Mouse (Mus musculus): ENCODE measurements at regions not wholly inside any gene's neighbourhood (a gene's known extent, or its start where the extent isn't known, plus 50 kb on each side); places are given as distances from the start of the nearest gene placed in this dataset.

DNA sequence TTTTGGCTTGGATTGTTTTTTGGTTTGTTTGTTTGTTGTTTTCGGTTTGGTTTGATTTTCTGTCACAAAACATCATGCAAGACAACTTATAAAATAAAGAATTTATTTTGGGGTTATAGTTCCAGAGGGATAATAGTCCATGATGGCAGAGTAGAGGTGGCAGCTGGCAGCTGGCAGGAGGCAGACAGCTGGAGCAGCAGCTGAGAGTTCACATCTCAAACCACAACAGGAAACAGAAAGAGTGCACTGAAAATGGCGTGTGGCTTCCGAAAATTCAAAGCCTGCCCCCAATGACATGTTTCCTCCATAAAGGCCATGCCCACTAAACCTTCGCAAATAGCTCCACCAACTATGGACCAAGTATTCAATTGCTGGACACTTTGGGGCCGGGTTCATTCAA is 72.7 kb downstream of the Hes1 start:
- Histone ChIP-seq H3K9ac (no peak overlapping the region), H3K9me3 (replicated peaks) (0 out of 2 replicates have a peak, but pooled peaks cover 3% of the 10 kb centered on the region), H3K4me1 (replicated peaks) (peaks cover 13% of the 10 kb centered on the region), H3K36me3 (no peaks in the 10 kb centered on the region), H3K4me2 (no peak overlapping the region), H3K27me3 (replicated peaks) (0 out of 2 replicates have a peak, but pooled peaks cover 12% of the 10 kb centered on the region), H3K4me3 (no peak overlapping the region), H3K27ac (ENCODE audit: poor library complexity, severe bottlenecking) (no peak overlapping the region)
- WGBS = 84% methylated on average over 5 of the region's 5 CpGs
- no peak for ATAC-seq (ENCODE audit: insufficient number of reproducible peaks, low FRiP score)

DNA sequence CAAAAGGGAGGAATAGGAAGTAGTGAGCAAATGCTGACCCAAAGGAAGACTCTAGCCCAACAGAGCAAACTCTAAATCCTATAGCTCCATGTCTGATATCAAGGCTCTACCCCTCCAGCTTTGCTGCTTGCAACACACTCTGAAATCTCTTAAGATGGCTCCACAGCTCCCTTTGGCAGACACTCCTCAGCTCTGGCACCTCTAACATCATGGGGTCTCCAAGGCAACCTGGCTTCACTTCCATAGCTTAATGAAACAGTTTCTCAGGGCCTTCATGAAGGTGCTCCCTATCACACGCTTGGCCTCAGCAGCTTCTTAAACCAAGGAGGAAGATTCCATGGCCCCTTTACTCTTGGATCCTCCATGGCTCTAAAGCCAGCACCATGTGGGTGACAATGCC is 73.6 kb downstream of the Hes1 start:
- no peak for ATAC-seq (ENCODE audit: insufficient number of reproducible peaks, low FRiP score)

DNA sequence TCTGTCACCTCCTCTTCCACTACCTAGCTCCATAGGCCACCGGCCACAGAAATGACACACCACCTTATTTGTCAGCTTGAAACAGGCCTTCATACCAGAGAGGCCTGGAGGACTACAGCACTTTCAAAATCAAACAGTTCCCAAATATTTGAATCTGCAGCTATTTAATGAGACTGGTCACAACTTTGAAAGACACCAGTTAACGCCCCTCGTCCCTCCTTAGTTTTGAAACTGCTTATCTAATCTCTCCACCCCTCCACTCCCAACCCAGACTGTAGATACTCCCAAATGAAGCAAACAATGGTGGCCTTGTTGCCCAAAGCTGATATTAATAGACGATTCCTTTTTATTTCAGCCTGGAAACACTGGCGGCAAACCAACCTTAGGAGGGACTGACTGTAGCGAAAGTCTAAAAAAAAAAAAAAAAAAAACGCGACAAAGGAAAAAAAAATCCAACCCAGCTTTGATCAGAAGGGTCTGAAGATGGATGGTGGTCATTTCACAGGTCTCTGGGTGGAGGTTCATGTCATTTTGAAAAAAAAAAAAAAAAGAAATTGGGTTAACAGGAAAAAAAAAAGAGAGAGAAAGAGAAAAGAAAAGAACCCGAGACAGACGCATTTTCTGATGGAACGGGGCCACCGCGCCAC is 80.8 kb downstream of the Hes1 start:
- WGBS = 10% methylated on average over 13 of the region's 13 CpGs
- Histone ChIP-seq H3K27me3 (replicated peaks) (peaks cover 28% of the 10 kb centered on the region; the same call in 1 of the 2 replicates), H3K27ac (ENCODE audit: poor library complexity, severe bottlenecking) (no peak overlapping the region), H3K9me3 (replicated peaks) (no peaks in the 10 kb centered on the region), H3K4me3 (peak overlapping the region; percentile 17; the same call in 1 of the 2 replicates), H3K4me2 (peak overlapping the region; percentile 59), H3K4me1 (replicated peaks) (peaks cover 11% of the 10 kb centered on the region), H3K36me3 (no peaks in the 10 kb centered on the region), H3K9ac (0 out of 2 replicates have a peak overlapping the region, but pooled peaks have one; percentile 15)
- no peak for ATAC-seq (ENCODE audit: insufficient number of reproducible peaks, low FRiP score)

More for the DNA sequence above, 73.6 kb downstream of the Hes1 start:
- Histone ChIP-seq H3K27ac (ENCODE audit: poor library complexity, severe bottlenecking) (no peak overlapping the region), H3K27me3 (replicated peaks) (0 out of 2 replicates have a peak, but pooled peaks cover 18% of the 10 kb centered on the region), H3K9me3 (replicated peaks) (0 out of 2 replicates have a peak, but pooled peaks cover 3% of the 10 kb centered on the region), H3K36me3 (no peaks in the 10 kb centered on the region), H3K4me1 (replicated peaks) (peaks cover 13% of the 10 kb centered on the region), H3K9ac (no peak overlapping the region), H3K4me2 (no peak overlapping the region), H3K4me3 (no peak overlapping the region)
- 78% methylated on average over 1 of the region's 1 CpGs for WGBS

DNA sequence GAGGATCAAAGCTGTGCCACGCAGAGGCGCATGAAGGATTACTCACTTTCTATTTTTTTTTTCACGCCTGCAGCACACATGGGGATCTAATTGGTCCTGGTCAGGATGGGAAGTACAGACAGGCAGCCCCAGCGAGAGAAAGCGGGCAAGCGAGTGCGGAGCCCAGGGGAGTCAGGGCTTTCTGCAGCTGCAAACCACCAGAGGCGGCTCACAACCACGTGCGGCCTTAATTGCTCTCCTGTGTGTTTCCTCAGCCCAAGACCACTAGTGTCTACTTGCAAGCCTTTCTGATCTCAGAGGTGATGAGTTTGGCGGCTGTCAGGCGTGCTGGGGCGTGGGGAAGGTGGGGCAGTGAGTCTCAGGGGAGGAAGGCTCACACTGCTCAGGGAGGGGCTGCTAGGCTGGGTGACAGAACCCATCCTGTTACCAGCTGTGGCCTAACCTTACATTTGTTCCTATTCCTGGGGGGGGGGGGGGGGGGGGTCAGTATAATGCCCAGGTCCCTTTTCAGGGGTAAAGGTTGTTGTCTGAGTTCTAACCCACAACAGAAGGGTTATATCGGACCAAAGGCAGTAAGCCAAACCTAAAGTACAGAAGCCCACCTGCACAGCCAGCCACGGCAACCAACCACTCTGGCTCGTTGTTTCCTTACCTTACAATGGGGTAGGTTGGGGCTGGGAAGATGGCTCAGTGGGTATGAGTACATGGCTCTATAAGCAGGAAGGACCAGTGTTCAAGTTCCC is 81.5 kb downstream of the Hes1 start:
- Histone ChIP-seq H3K27me3 (replicated peaks) (peaks cover 29% of the 10 kb centered on the region; the same call in 1 of the 2 replicates), H3K27ac (ENCODE audit: poor library complexity, severe bottlenecking) (no peak overlapping the region), H3K9ac (0 out of 2 replicates have a peak overlapping the region, but pooled peaks have one; percentile 15), H3K4me3 (peak overlapping the region; percentile 17; the same call in 1 of the 2 replicates), H3K9me3 (replicated peaks) (no peaks in the 10 kb centered on the region), H3K4me1 (replicated peaks) (peaks cover 11% of the 10 kb centered on the region), H3K4me2 (peak overlapping the region; percentile 59), H3K36me3 (no peaks in the 10 kb centered on the region)
- WGBS = 15% methylated on average over 16 of the region's 16 CpGs
- 0 out of 2 replicates have a peak, but pooled peaks have one; percentile 36 for ATAC-seq (ENCODE audit: insufficient number of reproducible peaks, low FRiP score)

DNA sequence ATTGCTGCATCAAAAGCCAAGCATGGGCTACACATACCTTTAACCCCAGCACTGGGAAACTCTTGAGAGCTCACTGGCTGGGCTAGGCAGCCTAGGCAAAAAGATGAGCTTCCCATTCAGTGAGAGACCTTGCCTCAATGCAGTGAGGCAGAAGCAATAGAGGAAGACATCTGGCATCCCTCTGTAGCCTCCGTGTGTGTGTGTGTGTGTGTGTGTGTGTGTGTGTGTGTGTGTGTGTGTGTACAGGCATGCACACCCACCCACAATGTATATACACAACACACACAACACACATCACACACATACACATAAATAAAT is 82.0 kb downstream of the Hes1 start:
- Histone ChIP-seq H3K27ac (ENCODE audit: poor library complexity, severe bottlenecking) (no peak overlapping the region), H3K4me2 (no peak overlapping the region), H3K4me3 (no peak overlapping the region), H3K9me3 (replicated peaks) (no peaks in the 10 kb centered on the region), H3K27me3 (replicated peaks) (peaks cover 29% of the 10 kb centered on the region; the same call in 1 of the 2 replicates), H3K9ac (no peak overlapping the region), H3K4me1 (replicated peaks) (peaks cover 11% of the 10 kb centered on the region), H3K36me3 (no peaks in the 10 kb centered on the region)
- WGBS = 91% methylated on average over 1 of the region's 1 CpGs
- no peak for ATAC-seq (ENCODE audit: insufficient number of reproducible peaks, low FRiP score)

DNA sequence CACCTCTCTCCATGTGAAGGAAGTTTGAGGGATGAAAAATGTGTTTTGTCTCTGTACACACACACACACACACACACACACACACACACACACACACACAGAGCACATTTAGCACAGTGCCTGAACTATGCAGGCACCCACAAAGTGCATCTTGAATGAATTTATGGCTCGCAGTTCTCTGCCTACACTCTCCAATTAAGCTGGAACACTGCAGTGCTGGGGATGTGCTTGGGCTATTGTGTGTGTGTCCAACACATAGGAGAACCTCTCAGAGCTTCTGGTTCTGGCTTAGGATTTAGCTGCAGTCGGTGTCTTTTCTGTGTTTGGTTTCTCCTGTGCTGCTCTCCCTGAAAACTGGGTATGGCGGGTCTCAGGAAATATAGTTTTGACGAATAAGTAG is 83.1 kb downstream of the Hes1 start:
- H3K4me3 ChIP-seq = no peak overlapping the region
- H3K4me2 ChIP-seq = no peak overlapping the region
- no peak for ATAC-seq (ENCODE audit: insufficient number of reproducible peaks, low FRiP score)
- H3K4me1 ChIP-seq (replicated peaks) = peaks cover 11% of the 10 kb centered on the region
- H3K27me3 ChIP-seq (replicated peaks) = peaks cover 26% of the 10 kb centered on the region; the same call in 1 of the 2 replicates
- WGBS = 85% methylated on average over 4 of the region's 4 CpGs
- no peak overlapping the region for H3K9ac ChIP-seq
- no peaks in the 10 kb centered on the region for H3K36me3 ChIP-seq
- no peaks in the 10 kb centered on the region for H3K9me3 ChIP-seq (replicated peaks)
- no peak overlapping the region for H3K27ac ChIP-seq (ENCODE audit: poor library complexity, severe bottlenecking)

DNA sequence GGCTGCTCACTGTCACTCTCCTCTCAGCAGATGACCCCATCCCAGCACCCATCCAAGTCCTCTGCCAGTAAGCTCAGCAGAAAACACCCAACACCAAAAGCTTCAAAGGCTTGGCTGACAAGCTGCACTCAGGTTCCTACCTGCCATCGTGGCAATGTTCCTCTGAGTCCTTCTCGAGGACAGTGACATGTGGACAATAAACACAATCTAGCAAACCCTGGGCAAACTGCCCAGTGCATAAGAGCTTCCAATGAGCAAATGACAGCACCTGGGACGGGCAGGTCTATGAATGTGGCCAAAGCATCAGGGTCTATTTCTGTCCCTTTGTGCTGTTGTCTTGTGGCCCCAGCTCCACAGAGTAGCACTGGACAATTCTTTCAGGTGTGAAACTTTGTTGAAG is 86.9 kb downstream of the Hes1 start:
- no peaks in the 10 kb centered on the region for H3K9me3 ChIP-seq (replicated peaks)
- peaks cover 11% of the 10 kb centered on the region; the same call in 1 of the 2 replicates for H3K4me1 ChIP-seq (replicated peaks)
- H3K27me3 ChIP-seq (replicated peaks) = peaks cover 21% of the 10 kb centered on the region
- H3K4me2 ChIP-seq = no peak overlapping the region
- H3K4me3 ChIP-seq = no peak overlapping the region
- no peak overlapping the region for H3K9ac ChIP-seq
- H3K36me3 ChIP-seq = no peaks in the 10 kb centered on the region
- no peak overlapping the region for H3K27ac ChIP-seq (ENCODE audit: poor library complexity, severe bottlenecking)
- WGBS = 65% methylated on average over 3 of the region's 3 CpGs
- ATAC-seq (ENCODE audit: insufficient number of reproducible peaks, low FRiP score) = no peak

DNA sequence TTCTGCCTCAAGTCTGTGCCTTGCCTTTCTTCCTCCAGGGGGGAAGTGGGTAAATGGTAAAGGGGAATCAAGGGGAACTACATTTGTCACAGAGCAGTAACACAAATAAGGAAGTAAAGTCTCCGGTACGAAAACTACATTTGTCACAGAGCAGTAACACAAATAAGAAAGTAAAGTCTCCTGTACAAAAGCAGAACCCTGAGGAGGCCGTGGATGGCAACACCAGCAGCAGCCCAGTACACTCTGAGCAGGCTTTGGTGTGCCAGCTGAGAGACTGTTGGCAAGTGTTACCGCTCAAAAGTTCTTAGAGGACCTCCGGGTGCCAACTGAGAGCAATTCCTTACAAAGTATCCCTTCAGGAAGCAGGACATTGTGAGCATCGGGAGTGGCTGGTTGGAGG is 90.9 kb downstream of the Hes1 start:
- H3K9me3 ChIP-seq (replicated peaks) = no peaks in the 10 kb centered on the region; the same call in 1 of the 2 replicates
- no peak overlapping the region for H3K4me2 ChIP-seq
- H3K9ac ChIP-seq = no peak overlapping the region
- peaks cover 14% of the 10 kb centered on the region for H3K27me3 ChIP-seq (replicated peaks)
- no peak overlapping the region for H3K27ac ChIP-seq (ENCODE audit: poor library complexity, severe bottlenecking)
- H3K36me3 ChIP-seq = no peaks in the 10 kb centered on the region
- no peak overlapping the region for H3K4me3 ChIP-seq
- 18% methylated on average over 6 of the region's 6 CpGs for WGBS
- no peak for ATAC-seq (ENCODE audit: insufficient number of reproducible peaks, low FRiP score)
- peaks cover 12% of the 10 kb centered on the region; the same call in 1 of the 2 replicates for H3K4me1 ChIP-seq (replicated peaks)

DNA sequence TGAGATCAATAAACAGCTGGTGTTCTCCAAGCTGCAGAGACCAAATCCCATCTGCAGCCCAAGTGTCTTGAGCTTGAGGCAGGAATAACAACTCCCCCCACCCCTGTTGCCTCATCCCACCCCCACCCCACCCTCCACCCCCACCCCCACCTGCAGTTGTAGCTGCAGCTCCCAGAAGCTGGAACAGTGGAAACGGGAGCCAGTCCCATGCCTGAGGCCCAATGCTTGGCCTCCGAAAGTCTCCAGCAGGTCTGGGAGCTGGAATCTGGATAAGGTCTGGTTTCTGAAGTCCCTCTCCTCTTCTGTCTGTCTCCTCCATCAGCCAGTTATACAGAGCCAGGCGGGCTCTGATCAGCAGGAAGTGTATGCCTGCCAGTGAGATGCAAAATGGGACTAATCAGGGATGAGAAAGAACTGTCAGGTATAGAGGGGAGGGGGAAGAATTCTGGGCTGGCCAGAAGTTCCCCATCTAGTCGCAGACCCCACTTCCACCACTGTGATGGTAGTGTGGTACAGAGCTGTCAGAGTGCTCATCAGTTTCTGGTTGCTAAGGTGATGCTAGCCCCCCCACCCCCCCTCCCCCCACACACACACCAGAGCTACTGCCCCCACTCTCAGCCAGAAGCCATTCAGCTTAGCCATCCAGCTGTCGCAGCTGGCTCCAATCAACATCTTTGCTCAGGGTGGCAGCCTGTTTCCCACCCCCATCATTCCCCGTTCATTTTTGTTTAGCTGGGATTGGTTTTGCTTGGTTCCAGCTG is 91.5 kb downstream of the Hes1 start:
- Histone ChIP-seq H3K36me3 (no peaks in the 10 kb centered on the region), H3K4me2 (no peak overlapping the region), H3K4me1 (replicated peaks) (peaks cover 18% of the 10 kb centered on the region), H3K27ac (ENCODE audit: poor library complexity, severe bottlenecking) (no peak overlapping the region), H3K27me3 (replicated peaks) (peaks cover 14% of the 10 kb centered on the region), H3K4me3 (no peak overlapping the region), H3K9me3 (replicated peaks) (no peaks in the 10 kb centered on the region; the same call in 1 of the 2 replicates), H3K9ac (no peak overlapping the region)
- WGBS = 26% methylated on average over 6 of the region's 6 CpGs
- 0 out of 2 replicates have a peak, but pooled peaks have one; percentile 25 for ATAC-seq (ENCODE audit: insufficient number of reproducible peaks, low FRiP score)

DNA sequence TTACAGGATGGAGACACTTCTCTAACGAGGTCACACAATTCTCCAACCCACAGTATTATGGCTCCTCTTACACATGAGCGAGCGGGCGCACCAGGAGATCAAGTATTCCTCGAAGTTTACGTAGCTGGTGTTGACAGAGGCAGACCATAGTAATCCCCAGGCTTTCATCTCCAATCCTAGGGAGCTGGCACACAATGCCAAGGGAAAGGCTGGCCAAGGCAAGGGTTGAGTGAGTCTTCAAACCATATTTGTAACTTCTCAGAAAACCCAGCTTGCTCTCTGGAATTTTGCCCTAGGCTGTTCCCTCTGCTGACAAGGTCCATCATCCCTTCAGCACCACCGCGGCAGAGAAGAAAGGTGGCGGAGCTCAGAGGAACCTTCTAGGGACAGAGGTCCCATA is 94.0 kb downstream of the Hes1 start:
- Histone ChIP-seq H3K36me3 (no peaks in the 10 kb centered on the region), H3K9me3 (replicated peaks) (no peaks in the 10 kb centered on the region; the same call in 1 of the 2 replicates), H3K27me3 (replicated peaks) (peaks cover 15% of the 10 kb centered on the region), H3K4me2 (no peak overlapping the region), H3K27ac (ENCODE audit: poor library complexity, severe bottlenecking) (no peak overlapping the region), H3K9ac (no peak overlapping the region), H3K4me1 (replicated peaks) (peaks cover 22% of the 10 kb centered on the region), H3K4me3 (no peak overlapping the region)
- WGBS = 86% methylated on average over 9 of the region's 9 CpGs
- ATAC-seq (ENCODE audit: insufficient number of reproducible peaks, low FRiP score) = no peak

DNA sequence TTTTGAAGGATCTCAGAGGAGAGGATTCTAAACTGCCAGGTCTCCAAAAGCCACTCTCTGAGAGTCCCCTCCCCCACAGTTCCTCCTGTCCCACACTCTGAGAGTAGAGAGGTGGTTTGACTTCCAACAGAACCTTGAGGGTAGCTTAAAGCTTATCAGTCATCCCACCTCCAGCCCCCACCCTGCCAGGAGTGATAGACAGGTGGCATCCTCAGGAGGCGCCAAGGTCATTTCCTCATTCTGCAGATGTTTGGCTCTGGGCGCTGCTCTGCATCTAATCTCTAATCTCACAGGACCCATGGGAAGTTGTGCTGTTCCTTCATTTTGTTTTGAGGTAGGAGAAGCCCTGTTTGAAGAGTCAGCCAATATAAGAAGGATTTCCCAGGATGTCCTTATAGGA is 96.2 kb downstream of the Hes1 start:
- no peak overlapping the region for H3K4me2 ChIP-seq
- H3K27me3 ChIP-seq (replicated peaks) = 0 out of 2 replicates have a peak, but pooled peaks cover 3% of the 10 kb centered on the region
- H3K4me3 ChIP-seq = no peak overlapping the region
- no peaks in the 10 kb centered on the region for H3K36me3 ChIP-seq
- no peak overlapping the region for H3K9ac ChIP-seq
- H3K27ac ChIP-seq (ENCODE audit: poor library complexity, severe bottlenecking) = no peak overlapping the region
- H3K4me1 ChIP-seq (replicated peaks) = peaks cover 18% of the 10 kb centered on the region
- H3K9me3 ChIP-seq (replicated peaks) = no peaks in the 10 kb centered on the region; the same call in 1 of the 2 replicates
- ATAC-seq (ENCODE audit: insufficient number of reproducible peaks, low FRiP score) = no peak
- WGBS = 7% methylated on average over 2 of the region's 2 CpGs

All from heart, embryonic 12.5 days (tissue).